Mouse (Mus musculus) frontal cortex, postnatal 10 days (tissue): ENCODE data around the gene Yeats4.
"Not testable (repeated sequence)": the region's sequence is repeated elsewhere in the genome, so short reads cannot be mapped to it uniquely, and the experiment has no call there.

Experiments
- DNase-seq, 2 experiments: peaks; one replicate each; pipeline ENCODE4 v3.0.0; 2022; ENCODE audit warnings: low spot score in 2 of 2, mixed read lengths in 1 of 2

Yeats4 gene

GRCm38 (mm10) chr10:117224102-117224990 lies at the start of gene Yeats4:
Yeats4 (minus strand) TSS chr10:117224507.
- peak; percentile 90 to 95 for DNase-seq

- DNase-seq = no peak
Measured at GRCm38 (mm10) chr10:117272023-117272422, 47.7 kb upstream of the Yeats4 start.

GRCm38 (mm10) chr10:117259870-117260269 lies 35.6 kb upstream of the Yeats4 start:
- no peak for DNase-seq

- no peak for DNase-seq
Measured at GRCm38 (mm10) chr10:117238603-117239002, 14.3 kb upstream of the Yeats4 start, which contains the start of gene 9530003J23Rik. 9530003J23Rik (minus strand) TSS chr10:117238703.

GRCm38 (mm10) chr10:117235866-117236265 lies 11.6 kb upstream of the Yeats4 start:
- DNase-seq = no peak

GRCm38 (mm10) chr10:117234825-117235224 lies 10.5 kb upstream of the Yeats4 start:
- no peak for DNase-seq

GRCm38 (mm10) chr10:117229826-117230225 lies 5.5 kb upstream of the Yeats4 start:
- no peak for DNase-seq

- DNase-seq = no peak
Measured at GRCm38 (mm10) chr10:117226002-117226401, 1.7 kb upstream of the Yeats4 start.

- DNase-seq = no peak
Measured at GRCm38 (mm10) chr10:117225094-117225493, 787 bp upstream of the Yeats4 start.

GRCm38 (mm10) chr10:117223758-117224101 lies 577 bp downstream of the Yeats4 start:
- DNase-seq = no peak

GRCm38 (mm10) chr10:117222821-117223220 lies 1.5 kb downstream of the Yeats4 start:
- DNase-seq = no peak

GRCm38 (mm10) chr10:117218351-117218750 lies 6.0 kb downstream of the Yeats4 start:
- DNase-seq = no peak

- DNase-seq = no peak
Measured at GRCm38 (mm10) chr10:117217246-117217840, 7.0 kb downstream of the Yeats4 start.

- DNase-seq = no peak
Measured at GRCm38 (mm10) chr10:117216793-117217192, 7.5 kb downstream of the Yeats4 start.

- no peak for DNase-seq
Measured at GRCm38 (mm10) chr10:117216132-117216495, 8.2 kb downstream of the Yeats4 start.

- no peak for DNase-seq
Measured at GRCm38 (mm10) chr10:117215409-117216131, 8.7 kb downstream of the Yeats4 start.

GRCm38 (mm10) chr10:117211023-117211422 lies 13.3 kb downstream of the Yeats4 start:
- DNase-seq = no peak

- DNase-seq = no peak
Measured at GRCm38 (mm10) chr10:117209469-117209938, 14.8 kb downstream of the Yeats4 start.

GRCm38 (mm10) chr10:117208787-117209186 lies 15.5 kb downstream of the Yeats4 start:
- not testable (repeated sequence) for DNase-seq

- no peak for DNase-seq
Measured at GRCm38 (mm10) chr10:117208221-117208620, 16.1 kb downstream of the Yeats4 start.

GRCm38 (mm10) chr10:117206070-117206469 lies 18.2 kb downstream of the Yeats4 start:
- DNase-seq = no peak

GRCm38 (mm10) chr10:117203558-117203981 lies 20.7 kb downstream of the Yeats4 start:
- no peak for DNase-seq
